Mouse (Mus musculus): ENCODE data around the gene Ablim1. TPM values are rescaled to one million over a fixed set of nuclear protein-coding genes. Genes with fewer than 3 reads are reported as not detected.
A peak's percentile ranks its signal among the peaks of the same experiment; 100 is the strongest.

Gene Ablim1
- polyA plus RNA-seq, 1 experiment: 216 TPM

- peaks cover 43% of the 10 kb centered on the region for H3K4me1 ChIP-seq (replicated peaks; ENCODE audit: control insufficient read depth, insufficient read depth, low read length)
- H3K4me3 ChIP-seq (ENCODE audit: control insufficient read depth, insufficient read depth, low read length): no peak overlapping the region
- no peak overlapping the region for H3K27ac ChIP-seq (ENCODE audit: control insufficient read depth, insufficient read depth, low read length)
- H3K36me3 ChIP-seq (ENCODE audit: control insufficient read depth, insufficient read depth, low read length): no peaks in the 10 kb centered on the region
- TF ChIP-seq CTCF (IDR thresholded peaks at IDR 0.05; ENCODE audit: borderline replicate concordance, control insufficient read depth, extremely low read depth, insufficient read depth, low read length, poor library complexity) (no peak), POLR2A (IDR thresholded peaks at IDR 0.05; ENCODE audit: control insufficient read depth, extremely low read depth, insufficient read depth, low read length, poor library complexity) (no peak)
- H3K27me3 ChIP-seq (ENCODE audit: control insufficient read depth, insufficient read depth, low read length): no peaks in the 10 kb centered on the region
- WGBS: 87% methylated on average over 3 of the region's 3 CpGs
- DNase-seq: no peak
Observed at GRCm38 (mm10) chr19:57122261-57122660, 192.5 kb downstream of the Ablim1 start.

DNA sequence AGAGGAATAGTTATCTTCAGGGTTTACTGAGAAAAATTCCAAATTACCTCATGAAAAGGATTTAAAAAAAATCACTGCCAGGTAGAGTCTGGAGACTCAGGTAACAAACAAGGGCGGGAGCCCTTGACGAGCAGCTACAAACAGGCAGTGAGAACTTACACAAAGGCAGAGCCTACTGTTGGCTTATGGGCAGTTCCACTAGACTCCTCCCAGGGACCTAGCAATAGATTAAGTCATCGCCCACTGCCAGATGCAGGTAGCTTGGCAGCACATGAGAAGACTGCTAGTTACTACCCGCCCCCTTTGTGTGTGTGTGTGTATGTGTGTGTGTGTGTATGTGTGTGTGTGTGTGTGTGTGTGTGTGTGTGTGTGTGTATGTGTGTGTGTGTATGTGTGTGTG, 193.7 kb downstream of the Ablim1 start:
- H3K36me3 ChIP-seq (ENCODE audit: control insufficient read depth, insufficient read depth, low read length): no peaks in the 10 kb centered on the region
- H3K27me3 ChIP-seq (ENCODE audit: control insufficient read depth, insufficient read depth, low read length): no peaks in the 10 kb centered on the region
- H3K4me3 ChIP-seq (ENCODE audit: control insufficient read depth, insufficient read depth, low read length): no peak overlapping the region
- TF ChIP-seq CTCF (IDR thresholded peaks at IDR 0.05; ENCODE audit: borderline replicate concordance, control insufficient read depth, extremely low read depth, insufficient read depth, low read length, poor library complexity) (no peak), POLR2A (IDR thresholded peaks at IDR 0.05; ENCODE audit: control insufficient read depth, extremely low read depth, insufficient read depth, low read length, poor library complexity) (no peak)
- no peak for DNase-seq
- no peak overlapping the region for H3K27ac ChIP-seq (ENCODE audit: control insufficient read depth, insufficient read depth, low read length)
- H3K4me1 ChIP-seq (replicated peaks; ENCODE audit: control insufficient read depth, insufficient read depth, low read length): peaks cover 37% of the 10 kb centered on the region
- 75% methylated on average over 4 of the region's 4 CpGs for WGBS

- Histone ChIP-seq H3K27me3 (ENCODE audit: control insufficient read depth, insufficient read depth, low read length) (no peaks in the 10 kb centered on the region), H3K27ac (ENCODE audit: control insufficient read depth, insufficient read depth, low read length) (peak overlapping the region; percentile 96), H3K36me3 (ENCODE audit: control insufficient read depth, insufficient read depth, low read length) (no peaks in the 10 kb centered on the region), H3K4me1 (replicated peaks; ENCODE audit: control insufficient read depth, insufficient read depth, low read length) (peaks cover 44% of the 10 kb centered on the region), H3K4me3 (ENCODE audit: control insufficient read depth, insufficient read depth, low read length) (peak overlapping the region; percentile 98)
- TF ChIP-seq POLR2A (IDR thresholded peaks at IDR 0.05; ENCODE audit: control insufficient read depth, extremely low read depth, insufficient read depth, low read length, poor library complexity) (no peak), CTCF (IDR thresholded peaks at IDR 0.05; ENCODE audit: borderline replicate concordance, control insufficient read depth, extremely low read depth, insufficient read depth, low read length, poor library complexity) (no peak)
- 1% methylated on average over 3 of the region's 3 CpGs for WGBS
- DNase-seq: peak; percentile 50
Observed at GRCm38 (mm10) chr19:57119661-57120060, 195.1 kb downstream of the Ablim1 start.

GRCm38 (mm10) chr19:57118785-57119565, 195.7 kb downstream of the Ablim1 start:
- Histone ChIP-seq H3K4me1 (replicated peaks; ENCODE audit: control insufficient read depth, insufficient read depth, low read length) (peaks cover 43% of the 10 kb centered on the region), H3K27me3 (ENCODE audit: control insufficient read depth, insufficient read depth, low read length) (no peaks in the 10 kb centered on the region), H3K36me3 (ENCODE audit: control insufficient read depth, insufficient read depth, low read length) (0 out of 2 replicates have a peak, but pooled peaks cover under 1% of the 10 kb centered on the region), H3K4me3 (ENCODE audit: control insufficient read depth, insufficient read depth, low read length) (peak overlapping the region; percentile 98), H3K27ac (ENCODE audit: control insufficient read depth, insufficient read depth, low read length) (peak overlapping the region; percentile 99)
- 5% methylated on average over 22 of the region's 22 CpGs for WGBS
- peak; percentile 45; the same call in 1 of the 2 replicates for TF ChIP-seq CTCF (IDR thresholded peaks at IDR 0.05; ENCODE audit: borderline replicate concordance, control insufficient read depth, extremely low read depth, insufficient read depth, low read length, poor library complexity)
- TF ChIP-seq POLR2A (IDR thresholded peaks at IDR 0.05; ENCODE audit: control insufficient read depth, extremely low read depth, insufficient read depth, low read length, poor library complexity): peak; percentile 97
- DNase-seq: peak; percentile 93

DNA sequence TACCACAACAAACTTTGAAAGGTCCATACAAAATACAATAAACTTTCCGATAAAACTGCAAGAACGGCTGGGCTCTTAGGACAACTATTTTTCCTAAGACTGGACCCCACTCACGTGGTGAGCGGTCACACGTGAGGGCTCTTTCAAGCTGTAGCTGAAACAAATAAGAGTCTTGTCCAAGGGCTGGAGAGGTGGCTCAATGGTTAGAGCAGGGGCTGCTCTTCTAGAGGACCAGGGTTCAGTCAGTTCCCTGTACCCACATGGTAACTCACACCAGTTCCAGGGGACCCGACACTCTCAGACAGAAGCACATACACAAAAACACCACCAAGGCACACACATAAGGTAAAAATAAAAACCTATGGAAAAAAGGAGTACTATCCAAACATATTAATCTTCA, 197.0 kb downstream of the Ablim1 start:
- DNase-seq: peak; percentile 28
- peak overlapping the region; percentile 99 for H3K27ac ChIP-seq (ENCODE audit: control insufficient read depth, insufficient read depth, low read length)
- WGBS: 12% methylated on average over 6 of the region's 6 CpGs
- peak overlapping the region; percentile 95 for H3K4me3 ChIP-seq (ENCODE audit: control insufficient read depth, insufficient read depth, low read length)
- H3K27me3 ChIP-seq (ENCODE audit: control insufficient read depth, insufficient read depth, low read length): no peaks in the 10 kb centered on the region
- H3K36me3 ChIP-seq (ENCODE audit: control insufficient read depth, insufficient read depth, low read length): 0 out of 2 replicates have a peak, but pooled peaks cover 3% of the 10 kb centered on the region
- TF ChIP-seq POLR2A (IDR thresholded peaks at IDR 0.05; ENCODE audit: control insufficient read depth, extremely low read depth, insufficient read depth, low read length, poor library complexity) (no peak), CTCF (IDR thresholded peaks at IDR 0.05; ENCODE audit: borderline replicate concordance, control insufficient read depth, extremely low read depth, insufficient read depth, low read length, poor library complexity) (no peak)
- peaks cover 33% of the 10 kb centered on the region for H3K4me1 ChIP-seq (replicated peaks; ENCODE audit: control insufficient read depth, insufficient read depth, low read length)

GRCm38 (mm10) chr19:57116871-57117501, 197.7 kb downstream of the Ablim1 start:
- TF ChIP-seq POLR2A (IDR thresholded peaks at IDR 0.05; ENCODE audit: control insufficient read depth, extremely low read depth, insufficient read depth, low read length, poor library complexity): no peak
- TF ChIP-seq CTCF (IDR thresholded peaks at IDR 0.05; ENCODE audit: borderline replicate concordance, control insufficient read depth, extremely low read depth, insufficient read depth, low read length, poor library complexity): no peak
- no peaks in the 10 kb centered on the region for H3K27me3 ChIP-seq (ENCODE audit: control insufficient read depth, insufficient read depth, low read length)
- peak overlapping the region; percentile 95 for H3K4me3 ChIP-seq (ENCODE audit: control insufficient read depth, insufficient read depth, low read length)
- 0 out of 2 replicates have a peak, but pooled peaks cover 3% of the 10 kb centered on the region for H3K36me3 ChIP-seq (ENCODE audit: control insufficient read depth, insufficient read depth, low read length)
- WGBS: 1% methylated on average over 7 of the region's 7 CpGs
- H3K4me1 ChIP-seq (replicated peaks; ENCODE audit: control insufficient read depth, insufficient read depth, low read length): peaks cover 33% of the 10 kb centered on the region
- peak overlapping the region; percentile 99 for H3K27ac ChIP-seq (ENCODE audit: control insufficient read depth, insufficient read depth, low read length)
- DNase-seq: peak; percentile 56

All from thymus, adult 2 months (tissue).